Mouse (Mus musculus) MEL (cell line): ENCODE results near the gene Wdr91. TPM values are rescaled to one million over a fixed set of nuclear protein-coding genes. Genes with fewer than 3 reads are reported as not detected.

Experiments
- DNase-seq: peaks from one replicate; pipeline ENCODE4 v3.0.0; 2011; ENCODE audit warnings: low read depth, low spot score
- H3K27ac ChIP-seq: 2 replicates; pipeline ENCODE4 v1.5.1; 2012; ENCODE audit warnings: low read depth, mild to moderate bottlenecking, control low read depth, low read length, moderate library complexity; ENCODE audit not compliant: control insufficient read depth
- H3K27me3 ChIP-seq, 2 experiments: fragments of 150-350 bp in 1 of 2; sonication (generic) in 1 of 2; 2 replicates each; pipeline ENCODE4 v1.6.1; 2012; ENCODE audit warnings: low read length in 2 of 2, mild to moderate bottlenecking in 2 of 2, improper control_type of control experiment in 1 of 2, moderate library complexity in 1 of 2; ENCODE audit not compliant: insufficient read depth in 2 of 2, control insufficient read depth in 1 of 2
- H3K36me3 ChIP-seq, 2 experiments: 2 replicates each; pipeline ENCODE4 v1.6.1; 2012 to 2014; ENCODE audit warnings: low read length in 2 of 2, improper control_type of control experiment in 1 of 2, inconsistent platforms in 1 of 2, mild to moderate bottlenecking in 1 of 2; ENCODE audit not compliant: insufficient read depth in 2 of 2, control insufficient read depth in 1 of 2
- H3K4me1 ChIP-seq, 2 experiments: fragments of 150-350 bp in 1 of 2; sonication (generic) in 1 of 2; 2 replicates each; pipeline ENCODE4 v1.6.1; 2012; ENCODE audit warnings: low read length in 2 of 2, improper control_type of control experiment in 1 of 2, mild to moderate bottlenecking in 1 of 2; ENCODE audit not compliant: insufficient read depth in 2 of 2, control insufficient read depth in 1 of 2
- H3K4me3 ChIP-seq, 2 experiments: fragments of 150-350 bp in 1 of 2; sonication (generic) in 1 of 2; 2 replicates each; pipeline ENCODE4 v1.5.1; 2012; ENCODE audit warnings: low read depth in 2 of 2, low read length in 2 of 2, mild to moderate bottlenecking in 2 of 2, moderate library complexity in 2 of 2, control low read depth in 1 of 2, improper control_type of control experiment in 1 of 2; ENCODE audit not compliant: control insufficient read depth in 1 of 2, insufficient read depth in 1 of 2
- H3K79me2 ChIP-seq: 2 replicates; pipeline ENCODE4 v1.6.1; 2012; ENCODE audit warnings: mild to moderate bottlenecking, low read length, moderate library complexity; ENCODE audit not compliant: control insufficient read depth, poor library complexity, insufficient read depth
- H3K9ac ChIP-seq: 2 replicates; pipeline ENCODE4 v1.6.1; 2012; ENCODE audit warnings: low read depth, mild to moderate bottlenecking, control low read depth, low read length, moderate library complexity; ENCODE audit not compliant: control insufficient read depth, poor library complexity, severe bottlenecking
- H3K9me3 ChIP-seq: fragments of 150-350 bp; sonication (generic); replicated peaks from 2 replicates; pipeline ENCODE4 v1.6.1; 2012; ENCODE audit warnings: mild to moderate bottlenecking, low read length, improper control_type of control experiment, moderate library complexity; ENCODE audit not compliant: insufficient read depth
- BHLHE40 ChIP-seq: IDR thresholded peaks from 2 replicates; pipeline ENCODE4 v1.6.1; 2012; ENCODE audit warnings: low read depth, mild to moderate bottlenecking, inconsistent platforms, low read length, improper control_type of control experiment, borderline replicate concordance
- CHD1 ChIP-seq: IDR thresholded peaks from 2 replicates; pipeline ENCODE4 v1.6.1; 2012; ENCODE audit warnings: low read depth, mild to moderate bottlenecking, inconsistent platforms, low read length, improper control_type of control experiment
- CHD2 ChIP-seq: IDR thresholded peaks from 2 replicates; pipeline ENCODE4 v1.6.1; 2011; ENCODE audit warnings: low read length, improper control_type of control experiment
- CTCF ChIP-seq, 3 experiments: IDR thresholded peaks in 2 of 3; conservative IDR thresholded peaks in 1 of 3; 2 replicates each; pipeline ENCODE4 v1.5.1; 2011 to 2012; ENCODE audit warnings: low read length in 3 of 3, low read depth in 2 of 3, mild to moderate bottlenecking in 2 of 3, improper control_type of control experiment in 1 of 3, inconsistent platforms in 1 of 3, mixed read lengths in 1 of 3, moderate library complexity in 1 of 3; ENCODE audit not compliant: control insufficient read depth in 1 of 3, insufficient read depth in 1 of 3, poor library complexity in 1 of 3, severe bottlenecking in 1 of 3
- E2F4 ChIP-seq: IDR thresholded peaks from 2 replicates; pipeline ENCODE4 v1.6.1; 2011; ENCODE audit warnings: low read depth, low read length, improper control_type of control experiment, borderline replicate concordance
- ELF1 ChIP-seq: IDR thresholded peaks from 2 replicates; pipeline ENCODE4 v1.6.1; 2014; ENCODE audit warnings: low read depth, mild to moderate bottlenecking, inconsistent platforms, low read length, improper control_type of control experiment, moderate library complexity
- EP300 ChIP-seq, 2 experiments: IDR thresholded peaks; 2 replicates each; pipeline ENCODE4 v1.6.1; 2011; ENCODE audit warnings: improper control_type of control experiment in 2 of 2, low read length in 2 of 2, low read depth in 1 of 2, mild to moderate bottlenecking in 1 of 2
- ETS1 ChIP-seq: IDR thresholded peaks from 2 replicates; pipeline ENCODE4 v1.6.1; 2012; ENCODE audit warnings: low read depth, mild to moderate bottlenecking, inconsistent platforms, low read length, improper control_type of control experiment, moderate library complexity
- GABPA ChIP-seq: IDR thresholded peaks from 2 replicates; pipeline ENCODE4 v1.6.1; 2012; ENCODE audit warnings: low read depth, mild to moderate bottlenecking, inconsistent platforms, low read length, improper control_type of control experiment, moderate library complexity
- HCFC1 ChIP-seq: IDR thresholded peaks from 2 replicates; pipeline ENCODE4 v1.6.1; 2012; ENCODE audit warnings: low read depth, mild to moderate bottlenecking, inconsistent platforms, low read length, improper control_type of control experiment, moderate library complexity
- MAX ChIP-seq: IDR thresholded peaks from 2 replicates; pipeline ENCODE4 v1.6.1; 2011; ENCODE audit warnings: low read length, improper control_type of control experiment
- MEF2A ChIP-seq: IDR thresholded peaks from 2 replicates; pipeline ENCODE4 v1.6.1; 2014; ENCODE audit warnings: low read depth, mild to moderate bottlenecking, inconsistent platforms, low read length, improper control_type of control experiment; ENCODE audit not compliant: poor library complexity, insufficient replicate concordance, severe bottlenecking; ENCODE audit errors: extremely low read depth
- MXI1 ChIP-seq: IDR thresholded peaks from 2 replicates; pipeline ENCODE4 v1.6.1; 2011; ENCODE audit warnings: mild to moderate bottlenecking, low read depth, low read length, improper control_type of control experiment
- MYB ChIP-seq: IDR thresholded peaks from 2 replicates; pipeline ENCODE4 v1.6.1; 2011; ENCODE audit warnings: mild to moderate bottlenecking, low read depth, low read length, improper control_type of control experiment
- MYC ChIP-seq: IDR thresholded peaks from 2 replicates; pipeline ENCODE4 v1.6.1; 2011; ENCODE audit warnings: low read depth, mild to moderate bottlenecking, low read length, improper control_type of control experiment, moderate library complexity
- NELFE ChIP-seq: IDR thresholded peaks from 2 replicates; pipeline ENCODE4 v1.6.1; 2011; ENCODE audit warnings: low read depth, low read length, improper control_type of control experiment
- NRF1 ChIP-seq: IDR thresholded peaks from 2 replicates; pipeline ENCODE4 v1.6.1; 2014; ENCODE audit warnings: low read depth, mild to moderate bottlenecking, inconsistent platforms, low read length, improper control_type of control experiment, moderate library complexity; ENCODE audit not compliant: poor library complexity, insufficient read depth, severe bottlenecking
- POLR2A ChIP-seq, 2 experiments: IDR thresholded peaks; 2 replicates each; pipeline ENCODE4 v1.6.1; 2011 to 2012; ENCODE audit warnings: low read length in 2 of 2, mild to moderate bottlenecking in 2 of 2, control low read depth in 1 of 2, improper control_type of control experiment in 1 of 2, low read depth in 1 of 2, moderate library complexity in 1 of 2; ENCODE audit not compliant: control insufficient read depth in 1 of 2, insufficient read depth in 1 of 2, poor library complexity in 1 of 2
- POLR2AphosphoS2 ChIP-seq: IDR thresholded peaks from 2 replicates; pipeline ENCODE4 v1.6.1; 2011; ENCODE audit warnings: low read length, improper control_type of control experiment
- POLR2AphosphoS5 ChIP-seq: IDR thresholded peaks from 2 replicates; pipeline ENCODE4 v1.6.1; 2012; ENCODE audit warnings: low read depth, borderline replicate concordance, mild to moderate bottlenecking, inconsistent platforms, low read length, moderate library complexity, mixed read lengths
- RAD21 ChIP-seq: IDR thresholded peaks from 2 replicates; pipeline ENCODE4 v1.6.1; 2011; ENCODE audit warnings: mild to moderate bottlenecking, low read depth, low read length, improper control_type of control experiment
- RCOR1 ChIP-seq: IDR thresholded peaks from 2 replicates; pipeline ENCODE4 v1.6.1; 2012; ENCODE audit warnings: low read depth, mild to moderate bottlenecking, inconsistent platforms, low read length, improper control_type of control experiment
- SIN3A ChIP-seq: IDR thresholded peaks from 2 replicates; pipeline ENCODE4 v1.6.1; 2012; ENCODE audit warnings: low read length, improper control_type of control experiment, inconsistent platforms
- SMC3 ChIP-seq: IDR thresholded peaks from 2 replicates; pipeline ENCODE4 v1.6.1; 2011; ENCODE audit warnings: low read depth, low read length, improper control_type of control experiment
- TAL1 ChIP-seq: IDR thresholded peaks from 2 replicates; pipeline ENCODE4 v1.6.1; 2012; ENCODE audit warnings: mild to moderate bottlenecking, inconsistent platforms, low read length, moderate library complexity, mixed read lengths
- TBP ChIP-seq: IDR thresholded peaks from 2 replicates; pipeline ENCODE4 v1.8.0; 2011; ENCODE audit warnings: low read depth, low read length, improper control_type of control experiment
- UBTF ChIP-seq: IDR thresholded peaks from 2 replicates; pipeline ENCODE4 v1.6.1; 2012; ENCODE audit warnings: low read depth, mild to moderate bottlenecking, inconsistent platforms, low read length, improper control_type of control experiment, moderate library complexity, borderline replicate concordance; ENCODE audit not compliant: insufficient read depth
- ZC3H11A ChIP-seq: IDR thresholded peaks from 2 replicates; pipeline ENCODE4 v1.6.1; 2012; ENCODE audit warnings: low read depth, mild to moderate bottlenecking, inconsistent platforms, low read length, improper control_type of control experiment
- ZMIZ1 ChIP-seq: IDR thresholded peaks from 2 replicates; pipeline ENCODE4 v1.6.1; 2012; ENCODE audit warnings: low read depth, mild to moderate bottlenecking, inconsistent platforms, low read length, improper control_type of control experiment, moderate library complexity
- ZNF384 ChIP-seq: IDR thresholded peaks from 2 replicates; pipeline ENCODE4 v1.6.1; 2012; ENCODE audit warnings: low read depth, mild to moderate bottlenecking, inconsistent platforms, low read length, improper control_type of control experiment
- polyA plus RNA-seq, 2 experiments: library from polyadenylated mRNA; stranded (reverse) in 1 of 2; unstranded in 1 of 2; fragments of >175 nt in 1 of 2; fragments of >200 nt in 1 of 2; gene quantifications; 2 replicates each; pipeline versions ENCODE4 v1.2.1 to v1.2.4; 2012; ENCODE audit warnings: low replicate concordance in 2 of 2, low read depth in 1 of 2; ENCODE audit not compliant: insufficient read length in 2 of 2, insufficient read depth in 1 of 2, missing spikeins in 1 of 2
- total RNA-seq: library from RNA; depleted of rRNA; stranded (reverse); fragments of 300-350 nt; gene quantifications from 2 replicates; pipeline ENCODE4 v1.2.3, GENCODE M21; 2012

Gene Wdr91
- total and polyA plus RNA-seq, 3 experiments: 11.7 to 24.1 TPM; not detected in 1

DNA sequence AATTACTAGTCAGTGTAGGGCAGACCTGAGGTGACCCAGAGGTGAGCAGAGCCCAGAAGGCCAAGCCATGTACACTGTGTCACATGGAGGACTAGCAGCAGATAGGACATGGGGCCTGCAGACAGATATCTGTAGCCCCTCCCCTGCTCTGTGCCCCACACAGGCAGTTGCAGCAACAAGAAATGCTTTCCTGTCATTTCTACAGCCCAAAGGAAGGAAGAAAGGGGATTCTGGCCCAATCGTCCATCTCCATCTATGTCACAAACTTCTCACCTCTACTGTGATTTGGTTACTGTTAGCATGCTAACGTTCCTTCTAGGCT is 33.9 kb downstream of the Wdr91 start (continued):
- 0 out of 2 replicates have a peak, but pooled peaks have one; percentile 9 for TF ChIP-seq RCOR1
- no peak for TF ChIP-seq ZC3H11A
- no peak for TF ChIP-seq SMC3
- 0 out of 2 replicates have a peak, but pooled peaks have one; percentile 4 for TF ChIP-seq BHLHE40
- peak; percentile 47 for TF ChIP-seq SIN3A
- no peak for TF ChIP-seq RAD21
- TF ChIP-seq MAX: peak; percentile 71; the same call in 1 of the 2 replicates
- no peak for TF ChIP-seq CTCF (IDR thresholded peaks at IDR 0.05 in 2 of 3, conservative IDR thresholded peaks at IDR 0.05 in 1 of 3; ENCODE audit: control insufficient read depth in 1 of 3, insufficient read depth in 1 of 3, low read depth in 2 of 3, low read length in 3 of 3, poor library complexity in 1 of 3, severe bottlenecking in 1 of 3)
- TF ChIP-seq TAL1: no peak
- no peak for TF ChIP-seq POLR2AphosphoS5
- no peak for TF ChIP-seq UBTF
- TF ChIP-seq POLR2A (IDR thresholded peaks at IDR 0.05; ENCODE audit: control insufficient read depth in 1 of 2, insufficient read depth in 1 of 2, low read depth in 1 of 2, low read length in 2 of 2, poor library complexity in 1 of 2): peak in 1 of 2 experiments; percentile 45; a peak in 2 of 4 replicates
- TF ChIP-seq ZNF384: no peak
- TF ChIP-seq EP300 (IDR thresholded peaks at IDR 0.05; ENCODE audit: low read depth in 1 of 2, low read length in 2 of 2): peak; percentile 27 to 53; a peak in 3 of 4 replicates
- peak; percentile 84 for TF ChIP-seq MXI1
- TF ChIP-seq POLR2AphosphoS2: peak; percentile 62; the same call in 1 of the 2 replicates
- TF ChIP-seq GABPA: no peak

GRCm38 (mm10) chr6:34875966-34876834 is 34.5 kb downstream of the Wdr91 start:
- peaks cover 13% of the 10 kb centered on the region for H3K79me2 ChIP-seq
- H3K4me1 ChIP-seq: peaks cover 5 to 42% of the 10 kb centered on the region in 2 experiments
- peaks cover 0 to 16% of the 10 kb centered on the region in 2 experiments; a peak in 2 of 4 replicates for H3K36me3 ChIP-seq
- peak overlapping the region; percentile 40 to 80 for H3K4me3 ChIP-seq
- H3K27ac ChIP-seq: peak overlapping the region; percentile 98
- H3K27me3 ChIP-seq: no peaks in the 10 kb centered on the region
- peak; percentile 89 for DNase-seq
- H3K9me3 ChIP-seq: no peaks in the 10 kb centered on the region
- H3K9ac ChIP-seq: peak overlapping the region; percentile 92
- TF ChIP-seq UBTF (no peak), POLR2AphosphoS5 (no peak), CHD1 (no peak), MYC (no peak; the same call in none of the 2 replicates), SIN3A (peak; percentile 37; the same call in 1 of the 2 replicates), MYB (no peak), E2F4 (no peak), ELF1 (no peak), POLR2AphosphoS2 (peak; percentile 55), ZMIZ1 (peak; percentile 53; the same call in 1 of the 2 replicates), BHLHE40 (0 out of 2 replicates have a peak, but pooled peaks have one; percentile 41), ETS1 (peak; percentile 71), ZNF384 (no peak), CHD2 (no peak), GABPA (no peak), TBP (peak; percentile 63), POLR2A (IDR thresholded peaks at IDR 0.05; ENCODE audit: control insufficient read depth in 1 of 2, insufficient read depth in 1 of 2, low read depth in 1 of 2, low read length in 2 of 2, poor library complexity in 1 of 2) (peak in 1 of 2 experiments; percentile 58; a peak in 1 of 4 replicates), MAX (peak; percentile 61), MEF2A (no peak), RAD21 (no peak), MXI1 (peak; percentile 86), NELFE (peak; percentile 15), NRF1 (no peak), RCOR1 (no peak), HCFC1 (0 out of 2 replicates have a peak, but pooled peaks have one; percentile 12), ZC3H11A (no peak), TAL1 (no peak; the same call in 1 of the 2 replicates)
